Mouse (Mus musculus) regulatory T cell (primary cell): ENCODE results near the gene Brinp1.
"Not testable (repeated sequence)": the region's sequence is repeated elsewhere in the genome, so short reads cannot be mapped to it uniquely, and the experiment has no call there.

ENCODE experiments used
- in situ Hi-C: fragments of 300-600 bp; cut with MboI, MseI; formaldehyde crosslinking; loops from one replicate; pipeline ENCODE4 v1.15.1; 2025; ENCODE audit warnings: high pct_unique_total_duplicates

The Brinp1 gene

DNA sequence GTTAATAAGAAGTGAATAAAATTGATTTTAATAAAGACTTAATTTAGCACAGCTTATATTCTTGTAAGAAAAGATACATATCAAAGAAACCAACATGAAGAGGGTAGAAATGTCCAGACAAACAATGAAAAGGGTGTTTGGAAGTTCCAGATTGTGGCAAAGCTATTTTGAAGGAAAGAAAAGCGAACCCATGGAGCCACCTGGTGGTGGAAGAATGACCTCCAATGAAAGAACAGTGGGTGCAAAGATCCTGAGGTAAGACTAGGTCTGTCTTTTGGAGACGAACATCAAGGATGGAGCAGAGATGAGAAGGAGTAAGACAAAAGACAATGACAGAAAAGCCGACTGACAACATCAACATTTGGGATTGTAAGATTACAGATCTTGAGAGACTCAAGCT lies 108.2 kb downstream of the Brinp1 start:
- in situ Hi-C loops: no loop called here

DNA sequence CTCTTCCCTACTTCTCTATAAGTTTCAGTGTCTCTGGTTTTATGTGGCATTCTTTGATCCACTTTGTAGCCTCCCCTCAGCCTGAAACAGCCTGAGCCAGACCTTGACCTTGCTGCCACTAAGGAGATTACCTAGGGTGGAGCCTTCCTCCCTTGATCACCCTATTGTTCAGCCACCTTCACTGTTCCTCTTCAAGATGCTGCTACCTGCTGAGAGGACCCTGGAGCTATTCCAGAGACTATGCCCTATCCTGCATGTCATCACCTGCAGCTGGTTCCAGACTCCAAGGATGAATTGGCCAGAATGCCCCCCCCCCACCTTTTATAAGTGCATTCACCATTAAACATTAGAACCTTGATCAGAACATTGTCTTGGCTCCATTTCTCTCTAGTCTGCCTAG lies 140.2 kb downstream of the Brinp1 start:
- in situ Hi-C loops: not testable (repeated sequence)

DNA sequence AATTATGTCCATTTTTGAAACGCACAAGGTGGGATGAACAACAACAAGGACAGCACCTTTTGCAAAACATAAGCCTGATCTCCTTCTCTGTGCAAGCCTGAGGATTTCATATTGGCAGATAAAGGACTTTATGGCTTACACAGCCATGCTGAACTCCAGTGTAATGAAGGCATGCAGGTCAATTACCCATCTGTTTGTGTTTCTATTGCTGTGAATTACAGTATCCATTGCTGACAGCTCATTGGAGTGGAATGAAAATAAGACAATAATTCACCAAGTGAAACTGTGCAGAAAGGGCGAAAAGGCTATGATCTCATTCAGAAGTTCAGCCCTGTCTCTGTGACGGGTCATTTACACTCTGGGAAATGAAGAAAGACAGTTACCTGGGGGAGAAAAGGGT lies 147.7 kb downstream of the Brinp1 start:
- in situ Hi-C loops: no loop called here

DNA sequence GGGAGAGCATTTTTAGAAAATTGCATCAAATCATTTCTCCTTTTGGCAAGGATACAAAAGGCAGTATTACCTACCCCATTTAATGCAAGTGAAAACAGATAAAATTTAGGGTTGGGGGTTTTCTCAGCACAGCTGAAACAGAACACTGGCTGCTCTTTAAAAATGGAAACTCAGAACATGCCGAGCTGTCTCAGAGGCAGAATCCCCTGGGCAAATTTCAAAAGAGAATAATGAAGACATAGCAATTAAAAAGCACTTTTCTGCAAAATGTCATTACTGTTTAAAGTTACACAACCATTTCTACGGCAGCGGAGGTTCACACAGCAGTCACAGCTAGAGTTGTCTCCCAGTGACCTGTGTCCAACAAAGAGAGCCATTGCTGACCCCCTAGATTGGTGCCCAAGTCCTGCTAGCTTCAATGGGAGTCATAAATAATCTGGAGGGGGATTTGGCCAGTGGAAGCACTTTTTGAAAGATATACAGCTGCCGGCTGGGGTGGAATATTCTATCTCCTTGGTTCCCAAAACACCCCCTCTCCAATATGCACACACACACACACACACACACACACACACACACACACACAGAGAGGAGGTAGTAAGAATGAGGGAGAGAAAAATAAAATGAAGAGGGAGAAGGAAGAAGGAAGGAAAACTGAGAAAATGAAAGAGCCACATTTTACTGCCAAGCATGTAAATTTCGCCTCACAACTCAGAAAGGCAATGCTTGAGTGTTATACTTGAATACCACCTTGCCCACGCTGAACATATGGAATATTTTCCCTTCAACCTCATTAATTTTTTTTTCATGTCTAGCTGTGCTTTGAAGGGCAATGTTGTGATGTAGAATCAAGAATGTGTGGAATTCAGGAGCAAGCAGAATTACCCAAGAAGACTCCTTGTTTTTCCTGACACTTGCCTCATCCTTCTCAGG lies 152.0 kb downstream of the Brinp1 start:
- in situ Hi-C loops: no loop called here

DNA sequence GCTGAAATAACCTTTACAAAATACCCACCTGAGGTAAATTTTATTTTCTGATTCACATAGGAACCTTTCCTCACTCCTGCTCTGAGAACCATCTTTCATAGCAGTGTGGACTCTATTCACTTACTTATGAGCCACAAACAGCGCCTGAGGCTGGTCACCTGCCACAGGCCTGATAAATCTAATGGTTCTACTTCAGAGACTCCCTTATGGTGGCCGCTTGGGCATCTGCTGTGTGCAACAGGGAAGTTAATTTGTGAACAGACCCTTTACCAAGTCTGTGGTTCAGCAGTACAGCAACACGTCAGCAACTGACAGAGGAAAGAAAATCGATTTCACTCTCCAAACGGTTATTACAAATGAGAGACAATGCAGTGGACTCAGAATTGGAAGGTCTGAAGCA lies 164.2 kb downstream of the Brinp1 start:
- in situ Hi-C loops: no loop called here

DNA sequence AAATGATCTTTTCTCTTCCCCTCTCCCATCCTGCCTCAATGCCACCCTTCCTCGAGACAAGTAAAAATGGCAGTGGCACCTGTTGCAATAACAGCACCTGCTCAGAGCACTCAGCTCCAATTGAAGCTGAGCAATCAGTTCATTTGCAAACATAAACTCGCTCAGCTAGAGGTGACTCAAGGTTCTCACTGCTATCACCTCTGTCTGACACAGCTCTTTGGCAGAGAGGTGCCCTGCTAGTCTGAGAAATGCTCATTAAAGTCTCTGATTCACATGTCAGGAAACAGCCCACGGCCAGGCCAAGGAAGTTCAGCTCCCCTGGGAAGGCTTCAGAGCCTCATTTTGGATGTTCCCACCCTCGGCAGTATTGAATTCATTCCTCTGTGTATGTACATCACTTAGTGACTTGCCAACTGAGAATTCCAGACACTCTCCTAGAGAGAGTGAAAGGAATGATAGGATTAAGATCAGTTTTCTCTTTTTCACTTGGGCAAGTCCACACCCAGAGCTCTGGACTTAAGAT lies 165.7 kb downstream of the Brinp1 start:
- in situ Hi-C loops: no loop called here

DNA sequence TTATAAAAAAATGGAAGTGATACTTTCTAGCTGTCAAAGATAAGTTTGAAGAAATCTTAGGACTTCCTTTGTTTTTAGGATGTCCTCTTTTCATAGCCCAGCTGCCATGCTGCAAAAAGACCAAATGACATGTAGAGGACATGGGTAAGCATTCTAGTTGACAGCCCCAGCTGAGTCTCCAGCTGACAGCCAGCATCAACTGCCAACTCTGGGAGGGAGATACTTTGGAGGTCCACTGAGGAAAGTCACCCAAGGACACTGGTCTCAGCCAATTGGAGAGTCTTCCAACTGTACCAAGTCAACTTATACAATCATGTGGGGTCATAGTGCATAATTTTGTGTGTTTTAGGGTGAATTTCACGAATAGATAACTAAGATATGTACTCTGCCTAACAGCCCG lies 166.6 kb downstream of the Brinp1 start:
- in situ Hi-C loops: no loop called here

DNA sequence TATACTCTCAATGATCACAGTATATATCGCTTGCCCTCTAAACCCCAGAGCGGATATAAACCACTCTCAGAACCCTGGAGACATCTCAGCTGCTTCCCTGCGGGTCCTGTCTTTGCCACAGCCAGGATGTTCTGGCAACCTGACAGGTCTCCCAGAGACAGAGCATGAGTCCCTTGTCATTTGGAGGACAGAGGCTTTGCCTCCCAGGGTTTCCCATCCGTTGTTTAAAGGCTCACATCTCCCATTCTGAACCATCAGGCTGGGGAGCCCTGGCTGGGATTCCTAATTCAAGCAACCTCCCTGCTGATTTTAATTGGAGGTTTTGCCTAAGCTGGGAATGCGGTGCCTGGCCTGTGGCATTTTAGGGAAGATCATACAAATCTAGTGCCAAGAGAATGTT lies 185.9 kb downstream of the Brinp1 start:
- in situ Hi-C loops: no loop called here

DNA sequence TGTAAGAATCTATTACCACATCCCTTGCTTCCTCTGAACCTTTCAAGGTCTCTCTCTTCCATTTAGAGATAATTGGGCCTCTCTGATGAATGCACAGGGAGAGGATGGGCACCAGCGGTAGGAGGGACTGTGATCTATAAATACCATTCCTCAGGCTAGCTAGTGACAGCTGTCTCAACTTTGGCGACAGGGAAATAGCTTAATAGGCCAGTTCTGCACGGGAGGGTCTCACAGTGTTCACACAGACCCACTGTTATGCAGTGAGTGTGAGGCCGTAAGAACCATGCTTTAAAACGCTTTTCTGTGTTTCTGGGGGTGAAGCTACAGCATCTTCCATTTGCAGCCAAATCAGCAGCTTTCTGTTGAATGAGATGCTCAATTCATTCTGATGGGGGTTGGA lies 186.8 kb downstream of the Brinp1 start:
- in situ Hi-C loops: no loop called here

DNA sequence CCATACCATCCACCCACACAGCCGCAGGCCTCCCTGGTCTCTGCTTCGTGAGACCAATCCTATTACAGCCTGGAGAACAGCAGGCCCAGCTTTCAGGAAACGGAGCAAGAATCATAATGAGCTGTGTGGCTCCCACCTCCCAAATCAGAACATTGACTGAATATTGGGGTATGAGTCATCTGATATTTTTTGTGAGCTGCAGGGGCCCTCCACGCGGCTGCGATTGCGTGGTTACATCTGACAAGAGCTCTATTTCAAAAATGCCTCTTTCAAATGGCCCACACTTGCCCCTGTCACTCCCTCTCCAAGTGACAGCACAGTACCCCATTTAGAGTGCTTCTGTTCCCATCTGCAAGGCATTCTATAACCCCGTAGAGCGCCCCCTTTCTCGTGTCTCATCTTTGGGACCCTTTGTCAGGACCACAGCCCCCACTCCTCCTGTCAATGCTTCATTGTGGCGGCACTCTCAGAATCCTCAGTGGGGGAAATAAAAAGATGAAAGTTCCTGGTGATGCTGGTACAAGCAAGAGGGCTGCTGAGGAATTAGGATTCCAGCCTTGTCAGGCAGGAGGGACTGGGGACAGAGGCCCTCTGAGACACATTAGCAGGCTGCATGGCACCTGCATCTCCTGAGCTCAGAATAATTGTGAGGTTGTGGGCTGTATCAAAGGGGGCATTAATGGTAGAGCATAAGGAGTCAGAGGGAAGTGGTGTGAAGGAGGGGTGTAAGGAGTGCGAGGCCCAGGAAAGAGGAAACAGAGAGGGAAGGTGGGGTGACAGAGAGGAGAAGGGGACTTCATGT lies 188.2 kb downstream of the Brinp1 start:
- in situ Hi-C loops: no loop called here

DNA sequence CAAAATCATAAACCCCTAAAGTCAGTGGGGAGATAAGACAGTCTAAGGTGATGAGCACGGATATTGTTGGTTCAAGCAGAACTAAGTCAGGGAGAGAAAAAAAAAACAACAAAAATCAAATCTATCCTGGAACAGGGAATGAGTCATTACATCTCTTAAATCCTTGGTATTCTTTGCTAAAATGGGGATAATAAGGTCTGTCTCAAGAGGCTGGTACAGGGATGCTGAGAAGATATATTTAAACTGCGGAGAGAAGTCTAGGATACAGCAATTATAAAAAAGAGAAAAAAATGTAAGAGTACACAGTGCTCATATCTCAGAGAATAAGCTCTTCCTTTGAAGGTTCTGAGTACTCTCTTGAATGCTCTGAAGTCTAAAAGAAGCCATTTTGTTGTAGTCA lies 189.3 kb downstream of the Brinp1 start:
- in situ Hi-C loops: no loop called here

DNA sequence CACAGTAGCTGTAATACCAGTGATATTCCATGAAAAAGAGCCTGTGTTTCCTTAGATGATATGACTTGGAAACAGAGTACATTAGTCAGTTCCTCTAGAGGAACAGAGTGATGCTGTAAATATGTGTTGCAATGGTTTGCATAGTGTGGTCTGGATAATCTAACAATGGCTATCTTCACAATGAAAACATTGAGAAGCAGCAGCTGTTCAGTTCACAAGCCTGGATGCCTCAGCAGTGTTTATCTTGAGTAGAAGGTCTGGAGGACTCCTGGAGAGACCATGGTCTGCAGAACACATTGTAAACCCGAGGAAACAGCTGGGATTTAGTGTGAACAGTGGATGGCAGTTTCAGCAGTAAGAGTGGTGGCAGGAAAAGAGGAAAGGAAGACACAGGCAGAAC lies 233.2 kb downstream of the Brinp1 start:
- in situ Hi-C loops: no loop called here
